Mouse (Mus musculus): ENCODE data around the gene Hsph1. TPM values are rescaled to one million over a fixed set of nuclear protein-coding genes. Genes with fewer than 3 reads are reported as not detected.

The Hsph1 gene
- polyA plus RNA-seq, 1 experiment from 2014 or later: 200 TPM

- ChIA-PET POLR2A (no interaction called here), CTCF (interaction anchor here (1.0 kb wide), 1 partner anchor 50 kb away, joined by 3 read pairs; no protein-coding TSS in a partner anchor)
- TF ChIP-seq CTCF (IDR thresholded peaks at IDR 0.05): no peak
- ATAC-seq (no peak), DNase-seq (ENCODE audit: low read depth, low spot score) (no peak)
- in situ Hi-C loops (cut with MboI; ENCODE audit: low pct_unique_long_range_greater_than_20kb): no loop called here
- H3K27me3 ChIP-seq: no peaks in the 10 kb centered on the region
Observed at GRCm38 (mm10) chr5:149617776-149618425, 18.3 kb downstream of the Hsph1 start.

GRCm38 (mm10) chr5:149616817-149617216, 19.4 kb downstream of the Hsph1 start:
- ChIA-PET CTCF (interaction anchor here (0.8 to 1.8 kb wide), 4 partner anchors 10 to 51 kb away, joined by 3 to 9 read pairs (median 4); no protein-coding TSS in a partner anchor), POLR2A (interaction anchor here (1.0 kb wide), 1 partner anchor 22 kb away, joined by 3 read pairs; no protein-coding TSS in a partner anchor)
- ATAC-seq (no peak), DNase-seq (ENCODE audit: low read depth, low spot score) (no peak)
- no peaks in the 10 kb centered on the region for H3K27me3 ChIP-seq
- TF ChIP-seq CTCF (IDR thresholded peaks at IDR 0.05): no peak
- in situ Hi-C loops (cut with MboI; ENCODE audit: low pct_unique_long_range_greater_than_20kb): no loop called here

GRCm38 (mm10) chr5:149616138-149616537, 20.0 kb downstream of the Hsph1 start:
- in situ Hi-C loops (cut with MboI; ENCODE audit: low pct_unique_long_range_greater_than_20kb): no loop called here
- no peaks in the 10 kb centered on the region for H3K27me3 ChIP-seq
- POLR2A ChIA-PET: interaction anchor here (0.9 to 1.0 kb wide), 2 partner anchors 22 to 27 kb away, joined by 3 read pairs; no protein-coding TSS in a partner anchor
- CTCF ChIA-PET: interaction anchor here (0.8 to 1.8 kb wide), 3 partner anchors 10 to 12 kb away, joined by 3 to 9 read pairs (median 4); no protein-coding TSS in a partner anchor
- ATAC-seq (peak; percentile 29), DNase-seq (ENCODE audit: low read depth, low spot score) (no peak)
- no peak for TF ChIP-seq CTCF (IDR thresholded peaks at IDR 0.05)

- no peak for DNase-seq (ENCODE audit: low read depth, low spot score)
- TF ChIP-seq CTCF (IDR thresholded peaks at IDR 0.05): no peak
- CTCF ChIA-PET: no interaction called here
- ATAC-seq: no peak
- POLR2A ChIA-PET: no interaction called here
- H3K27me3 ChIP-seq: no peaks in the 10 kb centered on the region
- in situ Hi-C loops (cut with MboI; ENCODE audit: low pct_unique_long_range_greater_than_20kb): loop anchor here (5.0 kb wide), 1 partner anchor 85 kb away; the partner anchor contains the start of gene Wdr95
Observed at GRCm38 (mm10) chr5:149612740-149613139, 23.4 kb downstream of the Hsph1 start.

- in situ Hi-C loops (cut with MboI; ENCODE audit: low pct_unique_long_range_greater_than_20kb): loop anchor here (5.0 kb wide), 1 partner anchor 85 kb away; the partner anchor contains the start of gene Wdr95
- no peak for ATAC-seq
- no peaks in the 10 kb centered on the region for H3K27me3 ChIP-seq
- ChIA-PET POLR2A (interaction anchor here (2.3 kb wide), 1 partner anchor 23 kb away, joined by 9 read pairs; the partner anchor contains the start of gene Hsph1), CTCF (interaction anchor here (1.2 kb wide), 1 partner anchor 88 kb away, joined by 4 read pairs; no protein-coding TSS in a partner anchor)
- no peak for DNase-seq (ENCODE audit: low read depth, low spot score)
- no peak for TF ChIP-seq CTCF (IDR thresholded peaks at IDR 0.05)
Observed at GRCm38 (mm10) chr5:149612165-149612518, 24.0 kb downstream of the Hsph1 start.

GRCm38 (mm10) chr5:149611476-149612164, 24.6 kb downstream of the Hsph1 start:
- peak; percentile 44 for ATAC-seq
- in situ Hi-C loops (cut with MboI; ENCODE audit: low pct_unique_long_range_greater_than_20kb): loop anchor here (5.0 kb wide), 1 partner anchor 84 kb away; the partner anchor contains the start of gene Wdr95
- no peak for DNase-seq (ENCODE audit: low read depth, low spot score)

GRCm38 (mm10) chr5:149607083-149607720, 29.0 kb downstream of the Hsph1 start:
- TF ChIP-seq CTCF (IDR thresholded peaks at IDR 0.05): no peak
- in situ Hi-C loops (cut with MboI; ENCODE audit: low pct_unique_long_range_greater_than_20kb): no loop called here
- ChIA-PET CTCF (interaction anchor here (1.2 to 2.5 kb wide), 6 partner anchors 9 to 82 kb away, joined by 3 to 9 read pairs (median 6); no protein-coding TSS in a partner anchor), POLR2A (no interaction called here)
- no peak for ATAC-seq
- no peaks in the 10 kb centered on the region for H3K27me3 ChIP-seq
- DNase-seq (ENCODE audit: low read depth, low spot score): no peak

More at GRCm38 (mm10) chr5:149611476-149612164, 24.6 kb downstream of the Hsph1 start:
- ChIA-PET POLR2A (interaction anchor here (0.9 to 2.3 kb wide), 2 partner anchors 24 to 169 kb away, joined by 3 to 9 read pairs; partner anchors contain the start of gene Hsph1), CTCF (interaction anchor here (1.2 kb wide), 2 partner anchors 87 to 615 kb away, joined by 3 to 4 read pairs; no protein-coding TSS in a partner anchor)
- TF ChIP-seq CTCF (IDR thresholded peaks at IDR 0.05): no peak
- H3K27me3 ChIP-seq: no peaks in the 10 kb centered on the region

GRCm38 (mm10) chr5:149603241-149603640, 32.9 kb downstream of the Hsph1 start:
- POLR2A ChIA-PET: no interaction called here
- no peaks in the 10 kb centered on the region for H3K27me3 ChIP-seq
- in situ Hi-C loops (cut with MboI; ENCODE audit: low pct_unique_long_range_greater_than_20kb): no loop called here
- CTCF ChIA-PET: interaction anchor here (1.1 kb wide), 1 partner anchor 13 kb away, joined by 3 read pairs; no protein-coding TSS in a partner anchor
- ATAC-seq (no peak), DNase-seq (ENCODE audit: low read depth, low spot score) (no peak)
- TF ChIP-seq CTCF (IDR thresholded peaks at IDR 0.05): no peak

GRCm38 (mm10) chr5:149601996-149602395, 34.2 kb downstream of the Hsph1 start:
- ATAC-seq (no peak), DNase-seq (ENCODE audit: low read depth, low spot score) (no peak)
- TF ChIP-seq CTCF (IDR thresholded peaks at IDR 0.05): no peak
- in situ Hi-C loops (cut with MboI; ENCODE audit: low pct_unique_long_range_greater_than_20kb): no loop called here
- CTCF ChIA-PET: interaction anchor here (1.6 kb wide), 1 partner anchor 12 kb away, joined by 3 read pairs; no protein-coding TSS in a partner anchor
- POLR2A ChIA-PET: interaction anchor here (0.6 kb wide), 1 partner anchor 56 kb away, joined by 3 read pairs; no protein-coding TSS in a partner anchor
- H3K27me3 ChIP-seq: no peaks in the 10 kb centered on the region

GRCm38 (mm10) chr5:149597351-149597750, 38.8 kb downstream of the Hsph1 start:
- no peak for TF ChIP-seq CTCF (IDR thresholded peaks at IDR 0.05)
- in situ Hi-C loops (cut with MboI; ENCODE audit: low pct_unique_long_range_greater_than_20kb): no loop called here
- ChIA-PET POLR2A (no interaction called here), CTCF (interaction anchor here (1.5 to 2.2 kb wide), 3 partner anchors 10 to 81 kb away, joined by 4 to 8 read pairs (median 6); partner anchors contain the start of gene B3glct)
- no peak for DNase-seq (ENCODE audit: low read depth, low spot score)
- no peaks in the 10 kb centered on the region for H3K27me3 ChIP-seq
- ATAC-seq: no peak

Data from Patski (cell line).